Mouse (Mus musculus): ENCODE results near the gene Efcab9.

GRCm38 (mm10) chr11:32547391-32547947, 15.6 kb upstream of the Efcab9 start:
- TF ChIP-seq CTCF (IDR thresholded peaks at IDR 0.05; ENCODE audit: low read depth, low read length) (no peak), POLR2A (IDR thresholded peaks at IDR 0.05; ENCODE audit: insufficient read depth, low read length) (no peak), EP300 (IDR thresholded peaks at IDR 0.05; ENCODE audit: insufficient read depth, low read depth, low read length) (no peak)

Data from ES-Bruce4 (cell line).